Mouse (Mus musculus) neural tube, embryonic 15.5 days (tissue): ENCODE results near the gene Tex22. TPM values are rescaled to one million over a fixed set of nuclear protein-coding genes. Genes with fewer than 3 reads are reported as not detected.

Source experiments
- ATAC-seq: fragments of 200-750 bp; cut with Nextera tagmentation; 2 replicates; pipeline ENCODE4 v1.8.0; 2017; ENCODE audit warnings: mild to moderate bottlenecking, moderate TSS enrichment, moderate library complexity; ENCODE audit not compliant: low FRiP score
- H3K27ac ChIP-seq: fragments of 300-500 bp; sonication (generic); replicated peaks from 2 replicates; pipeline ENCODE4 v1.5.1; 2015; ENCODE audit warnings: mild to moderate bottlenecking, inconsistent platforms
- H3K27me3 ChIP-seq: fragments of 300-500 bp; sonication (generic); replicated peaks from 2 replicates; pipeline ENCODE4 v1.6.1; 2015; ENCODE audit warnings: inconsistent platforms
- H3K36me3 ChIP-seq: fragments of 300-500 bp; sonication (generic); 2 replicates; pipeline ENCODE4 v1.6.1; 2015; ENCODE audit warnings: inconsistent platforms
- H3K4me1 ChIP-seq: fragments of 300-500 bp; sonication (generic); 2 replicates; pipeline ENCODE4 v1.6.1; 2015; ENCODE audit warnings: inconsistent platforms
- H3K4me2 ChIP-seq: fragments of 300-500 bp; sonication (generic); 2 replicates; pipeline ENCODE4 v1.6.1; 2015; ENCODE audit warnings: inconsistent platforms, mild to moderate bottlenecking, moderate library complexity
- H3K4me3 ChIP-seq: fragments of 300-500 bp; sonication (generic); replicated peaks from 2 replicates; pipeline ENCODE4 v1.5.1; 2015; ENCODE audit warnings: mild to moderate bottlenecking, inconsistent platforms
- H3K9ac ChIP-seq: fragments of 300-500 bp; sonication (generic); replicated peaks from 2 replicates; pipeline ENCODE4 v1.6.1; 2015; ENCODE audit warnings: mild to moderate bottlenecking, inconsistent platforms
- H3K9me3 ChIP-seq: fragments of 300-500 bp; sonication (generic); replicated peaks from 2 replicates; pipeline ENCODE4 v1.6.1; 2016; ENCODE audit warnings: inconsistent platforms
- WGBS: fragments of 180-500 bp; shearing (Covaris S2); methylation state at CpG from one replicate; pipeline ENCODE4 v1.1.7; 2015; ENCODE audit warnings: mixed read lengths; 5-methylcytosine and 5-hydroxymethylcytosine counted together
- polyA plus RNA-seq: library from polyadenylated mRNA; unstranded; fragments of >200 nt; fragmentation: Nextera tagmentation; extraction: Ambion mirVana; gene quantifications from 2 replicates; pipeline ENCODE4 v1.2.1, GENCODE M21; 2015

The Tex22 gene
- polyA plus RNA-seq, 1 experiment from 2014 or later = not detected

GRCm38 (mm10) chr12:113107431-113108124, 33.3 kb downstream of the Tex22 start:
- H3K27ac ChIP-seq = no peak overlapping the region
- H3K9me3 ChIP-seq = no peaks in the 10 kb centered on the region
- H3K9ac ChIP-seq = no peak overlapping the region
- no peaks in the 10 kb centered on the region for H3K36me3 ChIP-seq
- H3K4me3 ChIP-seq = no peak overlapping the region
- H3K27me3 ChIP-seq = no peaks in the 10 kb centered on the region
- ATAC-seq = no peak
- peaks cover 49% of the 10 kb centered on the region for H3K4me1 ChIP-seq
- no peak overlapping the region for H3K4me2 ChIP-seq
- WGBS = 83% methylated on average over 4 of the region's 4 CpGs

- ATAC-seq = no peak
- no peak overlapping the region for H3K4me2 ChIP-seq
Measured at GRCm38 (mm10) chr12:113108528-113109283, 34.4 kb downstream of the Tex22 start.

GRCm38 (mm10) chr12:113109801-113110200, 35.5 kb downstream of the Tex22 start:
- Histone ChIP-seq H3K4me3 (no peak overlapping the region), H3K4me2 (no peak overlapping the region), H3K4me1 (peaks cover 36% of the 10 kb centered on the region), H3K27me3 (no peaks in the 10 kb centered on the region), H3K9ac (no peak overlapping the region), H3K9me3 (no peaks in the 10 kb centered on the region), H3K36me3 (peaks cover 16% of the 10 kb centered on the region), H3K27ac (no peak overlapping the region)
- no peak for ATAC-seq
- WGBS = 73% methylated on average over 10 of the region's 10 CpGs

More at GRCm38 (mm10) chr12:113108528-113109283, 34.4 kb downstream of the Tex22 start:
- Histone ChIP-seq H3K27me3 (no peaks in the 10 kb centered on the region), H3K27ac (no peak overlapping the region), H3K36me3 (peaks cover 5% of the 10 kb centered on the region; the same call in 1 of the 2 replicates), H3K9me3 (no peaks in the 10 kb centered on the region), H3K4me3 (no peak overlapping the region), H3K9ac (no peak overlapping the region), H3K4me1 (peaks cover 42% of the 10 kb centered on the region)
- 86% methylated on average over 17 of the region's 17 CpGs for WGBS

- peaks cover 23% of the 10 kb centered on the region for H3K4me1 ChIP-seq
- H3K9me3 ChIP-seq = no peaks in the 10 kb centered on the region
- 93% methylated on average over 4 of the region's 4 CpGs for WGBS
- H3K27me3 ChIP-seq = no peaks in the 10 kb centered on the region
- no peak overlapping the region for H3K4me3 ChIP-seq
- H3K36me3 ChIP-seq = peaks cover 45% of the 10 kb centered on the region
- no peak overlapping the region for H3K4me2 ChIP-seq
- no peak overlapping the region for H3K27ac ChIP-seq
- ATAC-seq = no peak
- no peak overlapping the region for H3K9ac ChIP-seq
Measured at GRCm38 (mm10) chr12:113114141-113114540, 39.8 kb downstream of the Tex22 start.

GRCm38 (mm10) chr12:113114856-113115538, 40.7 kb downstream of the Tex22 start:
- Histone ChIP-seq H3K4me1 (peaks cover 16% of the 10 kb centered on the region), H3K9me3 (no peaks in the 10 kb centered on the region), H3K4me3 (no peak overlapping the region), H3K27me3 (no peaks in the 10 kb centered on the region), H3K36me3 (peaks cover 45% of the 10 kb centered on the region), H3K4me2 (no peak overlapping the region), H3K9ac (no peak overlapping the region), H3K27ac (no peak overlapping the region)
- no peak for ATAC-seq
- 91% methylated on average over 16 of the region's 16 CpGs for WGBS

GRCm38 (mm10) chr12:113119516-113120410, 45.5 kb downstream of the Tex22 start:
- Histone ChIP-seq H3K36me3 (peaks cover 73% of the 10 kb centered on the region), H3K4me2 (no peak overlapping the region), H3K4me1 (no peaks in the 10 kb centered on the region), H3K27ac (no peak overlapping the region), H3K27me3 (no peaks in the 10 kb centered on the region), H3K4me3 (no peak overlapping the region), H3K9ac (no peak overlapping the region), H3K9me3 (no peaks in the 10 kb centered on the region)
- peak; percentile 53; the same call in 1 of the 2 replicates for ATAC-seq
- WGBS = 86% methylated on average over 20 of the region's 20 CpGs

GRCm38 (mm10) chr12:113124726-113125125, 50.4 kb downstream of the Tex22 start:
- Histone ChIP-seq H3K27ac (no peak overlapping the region), H3K4me1 (no peaks in the 10 kb centered on the region), H3K9ac (no peak overlapping the region), H3K9me3 (no peaks in the 10 kb centered on the region), H3K36me3 (peaks cover 94% of the 10 kb centered on the region), H3K27me3 (no peaks in the 10 kb centered on the region), H3K4me2 (no peak overlapping the region), H3K4me3 (no peak overlapping the region)
- ATAC-seq = no peak
- WGBS = 86% methylated on average over 6 of the region's 6 CpGs

- Histone ChIP-seq H3K4me2 (no peak overlapping the region), H3K4me1 (0 out of 2 replicates have a peak, but pooled peaks cover 5% of the 10 kb centered on the region), H3K27me3 (no peaks in the 10 kb centered on the region), H3K36me3 (peaks cover 100% of the 10 kb centered on the region), H3K9me3 (no peaks in the 10 kb centered on the region), H3K9ac (no peak overlapping the region), H3K4me3 (no peak overlapping the region), H3K27ac (no peak overlapping the region)
- WGBS = 92% methylated on average over 8 of the region's 8 CpGs
- ATAC-seq = no peak
Measured at GRCm38 (mm10) chr12:113130732-113131131, 56.4 kb downstream of the Tex22 start.

- Histone ChIP-seq H3K4me3 (no peak overlapping the region), H3K36me3 (peaks cover 100% of the 10 kb centered on the region), H3K9ac (no peak overlapping the region), H3K27ac (no peak overlapping the region), H3K4me1 (0 out of 2 replicates have a peak, but pooled peaks cover 5% of the 10 kb centered on the region), H3K9me3 (no peaks in the 10 kb centered on the region), H3K27me3 (no peaks in the 10 kb centered on the region), H3K4me2 (no peak overlapping the region)
- WGBS = 96% methylated on average over 14 of the region's 14 CpGs
- ATAC-seq = no peak
Measured at GRCm38 (mm10) chr12:113131601-113132000, 57.3 kb downstream of the Tex22 start.

- Histone ChIP-seq H3K9me3 (no peaks in the 10 kb centered on the region), H3K27ac (no peak overlapping the region), H3K4me1 (0 out of 2 replicates have a peak, but pooled peaks cover 5% of the 10 kb centered on the region), H3K36me3 (peaks cover 99% of the 10 kb centered on the region), H3K9ac (no peak overlapping the region), H3K4me3 (no peak overlapping the region), H3K27me3 (no peaks in the 10 kb centered on the region), H3K4me2 (no peak overlapping the region)
- WGBS = 81% methylated on average over 2 of the region's 2 CpGs
- no peak for ATAC-seq
Measured at GRCm38 (mm10) chr12:113132567-113132966, 58.3 kb downstream of the Tex22 start.

- WGBS = 91% methylated on average over 9 of the region's 9 CpGs
- Histone ChIP-seq H3K27ac (no peak overlapping the region), H3K9me3 (no peaks in the 10 kb centered on the region), H3K27me3 (no peaks in the 10 kb centered on the region), H3K4me2 (no peak overlapping the region), H3K4me3 (no peak overlapping the region), H3K36me3 (peaks cover 95% of the 10 kb centered on the region), H3K4me1 (0 out of 2 replicates have a peak, but pooled peaks cover 5% of the 10 kb centered on the region), H3K9ac (no peak overlapping the region)
- no peak for ATAC-seq
Measured at GRCm38 (mm10) chr12:113133260-113133659, 59.0 kb downstream of the Tex22 start.
